Mouse (Mus musculus) forebrain, postnatal 0 days (tissue): ENCODE measurements around the gene Tnfsf15. TPM values are rescaled to one million over a fixed set of nuclear protein-coding genes. Genes with fewer than 3 reads are reported as not detected.

ENCODE experiments used
- ATAC-seq: fragments of 200-750 bp; cut with Nextera tagmentation; 2 replicates; pipeline ENCODE4 v1.8.0; 2017; ENCODE audit warnings: mild to moderate bottlenecking, moderate library complexity
- DNase-seq: peaks from one replicate; pipeline ENCODE4 v3.0.0-alpha.2; 2015
- H3K27ac ChIP-seq: fragments of 300-500 bp; sonication (generic); 2 replicates; pipeline ENCODE4 v1.5.1; 2014; ENCODE audit warnings: low read depth, mild to moderate bottlenecking, antibody characterized with exemption, low read length, moderate library complexity, mixed read lengths
- H3K27me3 ChIP-seq: fragments of 300-500 bp; sonication (generic); 2 replicates; pipeline ENCODE4 v1.6.1; 2014; ENCODE audit warnings: mild to moderate bottlenecking, low read length, mixed read lengths; ENCODE audit not compliant: insufficient read depth
- H3K36me3 ChIP-seq: fragments of 300-500 bp; sonication (generic); 2 replicates; pipeline ENCODE4 v1.6.1; 2014; ENCODE audit warnings: mild to moderate bottlenecking, moderate library complexity; ENCODE audit not compliant: insufficient read depth
- H3K4me1 ChIP-seq: fragments of 300-500 bp; sonication (generic); 2 replicates; pipeline ENCODE4 v1.6.1; 2014; ENCODE audit warnings: antibody characterized with exemption; ENCODE audit not compliant: insufficient read depth
- H3K4me2 ChIP-seq: fragments of 300-500 bp; sonication (generic); 2 replicates; pipeline ENCODE4 v1.6.1; 2014; ENCODE audit warnings: low read depth, mild to moderate bottlenecking, moderate library complexity
- H3K4me3 ChIP-seq: fragments of 300-500 bp; sonication (generic); 2 replicates; pipeline ENCODE4 v1.5.1; 2014; ENCODE audit warnings: low read depth, low read length, mixed read lengths
- H3K9ac ChIP-seq: fragments of 300-500 bp; sonication (generic); 2 replicates; pipeline ENCODE4 v1.6.1; 2014; ENCODE audit warnings: mild to moderate bottlenecking
- H3K9me3 ChIP-seq: fragments of 300-500 bp; sonication (generic); 2 replicates; pipeline ENCODE4 v1.6.1; 2016; ENCODE audit warnings: low read length
- CTCF ChIP-seq: sonication (generic); IDR thresholded peaks from 2 replicates; pipeline ENCODE4 v1.5.1; 2016; ENCODE audit warnings: antibody characterized with exemption, control low read depth, low read depth
- WGBS: fragments of 180-500 bp; shearing (Covaris S2); extraction: QIAGEN DNeasy Blood & Tissue Kit; methylation state at CpG from one replicate; pipeline ENCODE4 v1.1.7; 2014; 5-methylcytosine and 5-hydroxymethylcytosine counted together
- polyA plus RNA-seq: library from polyadenylated mRNA; unstranded; fragments of >200 nt; fragmentation: Nextera tagmentation; extraction: Ambion mirVana; gene quantifications from 2 replicates; pipeline ENCODE4 v1.2.1, GENCODE M21; 2015
- total RNA-seq: library from RNA; depleted of rRNA; stranded (reverse); fragments of >200 nt; gene quantifications from 2 replicates; pipeline ENCODE4 v1.2.3, GENCODE M21; 2014

Gene Tnfsf15
- total and polyA plus RNA-seq, 2 experiments from 2014 or later, result not detected

DNA sequence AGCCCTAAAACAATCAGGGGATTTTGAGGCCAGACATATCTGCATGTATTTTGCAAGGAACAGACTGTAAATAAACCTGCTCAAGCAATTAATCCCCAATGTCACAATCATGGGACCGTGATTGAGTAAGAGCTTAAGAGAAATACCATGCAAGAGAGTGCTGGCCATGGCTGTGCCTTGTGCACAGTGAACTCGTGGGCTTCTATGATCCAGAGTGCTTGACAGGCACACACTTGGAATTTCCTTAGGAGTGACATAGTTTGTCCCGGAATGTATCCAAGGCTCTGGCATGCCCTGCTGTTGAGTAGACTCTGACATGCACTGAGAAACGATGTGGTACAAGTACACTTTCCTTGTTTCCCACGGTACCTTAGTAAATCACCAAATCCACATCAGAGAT is 18.9 kb downstream of the Tnfsf15 start:
- Histone ChIP-seq H3K9ac (no peak overlapping the region), H3K9me3 (no peaks in the 10 kb centered on the region), H3K27ac (no peak overlapping the region), H3K36me3 (no peaks in the 10 kb centered on the region), H3K4me1 (no peaks in the 10 kb centered on the region), H3K4me3 (no peak overlapping the region), H3K27me3 (no peaks in the 10 kb centered on the region), H3K4me2 (no peak overlapping the region)
- DNase-seq, result no peak
- ATAC-seq, result no peak
- WGBS, result 24% methylated on average over 5 of the region's 5 CpGs
- TF ChIP-seq CTCF, result no peak

DNA sequence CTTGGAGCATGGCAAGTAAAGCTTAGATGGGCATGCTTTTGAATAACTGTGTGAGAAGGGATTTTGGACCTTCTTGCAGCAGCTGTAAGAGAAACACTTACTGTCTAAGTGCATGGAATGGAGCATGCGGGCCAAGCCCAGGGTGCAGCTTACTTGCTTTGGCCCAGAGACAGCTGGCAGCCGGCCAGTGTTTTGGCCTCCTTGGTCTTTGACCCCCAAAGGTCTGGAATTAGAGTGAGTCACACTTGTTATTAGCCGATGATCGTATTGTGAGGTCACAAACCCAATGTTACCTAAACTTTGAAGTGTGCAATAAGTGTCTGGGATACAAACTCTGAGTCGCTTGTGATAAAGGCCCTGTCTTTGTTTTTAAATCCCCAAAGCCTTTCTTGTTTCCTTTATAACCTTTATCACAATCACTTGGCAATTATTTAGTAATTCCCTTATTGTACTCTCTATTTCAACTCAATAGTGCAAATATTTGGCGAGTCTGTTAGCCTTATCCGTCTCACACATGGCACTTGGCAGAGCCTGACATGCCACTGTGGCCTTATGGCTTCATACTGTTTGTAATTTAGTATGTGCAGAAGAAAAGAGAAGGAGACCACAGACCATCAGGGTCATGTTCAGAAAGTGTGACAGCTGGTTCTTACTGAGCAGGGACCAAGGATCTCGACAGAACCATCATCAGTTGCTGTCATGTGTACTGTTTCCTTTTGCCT is 26.8 kb downstream of the Tnfsf15 start:
- no peak overlapping the region for H3K4me2 ChIP-seq
- WGBS, result 43% methylated on average over 8 of the region's 8 CpGs
- no peaks in the 10 kb centered on the region for H3K9me3 ChIP-seq
- no peak overlapping the region for H3K27ac ChIP-seq
- DNase-seq (no peak), ATAC-seq (no peak)
- no peak for TF ChIP-seq CTCF
- H3K4me1 ChIP-seq, result no peaks in the 10 kb centered on the region
- no peaks in the 10 kb centered on the region for H3K27me3 ChIP-seq
- no peaks in the 10 kb centered on the region for H3K36me3 ChIP-seq
- no peak overlapping the region for H3K9ac ChIP-seq
- H3K4me3 ChIP-seq, result no peak overlapping the region

DNA sequence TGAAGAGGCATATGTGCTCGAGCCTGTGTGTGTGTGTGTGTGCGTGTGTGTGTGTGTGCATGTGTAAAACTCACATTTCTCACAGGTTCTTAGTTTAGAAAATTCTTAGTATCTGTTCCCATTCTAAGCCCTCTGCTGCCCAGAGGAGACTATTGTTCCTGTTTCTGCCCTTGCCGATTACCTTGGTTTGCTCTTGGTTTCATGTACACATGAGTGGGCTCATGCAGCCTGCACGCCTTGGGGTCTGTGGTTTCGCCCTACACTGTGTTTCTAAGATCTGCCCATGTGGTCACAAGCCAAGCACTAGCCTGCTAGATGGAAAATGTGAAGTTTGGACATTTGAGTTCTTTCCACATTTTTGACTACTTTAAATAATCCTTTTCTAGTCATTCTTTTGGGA is 33.0 kb downstream of the Tnfsf15 start:
- H3K36me3 ChIP-seq, result no peaks in the 10 kb centered on the region
- H3K4me3 ChIP-seq, result no peak overlapping the region
- no peak overlapping the region for H3K27ac ChIP-seq
- H3K9me3 ChIP-seq, result no peaks in the 10 kb centered on the region
- no peak for ATAC-seq
- H3K27me3 ChIP-seq, result no peaks in the 10 kb centered on the region
- WGBS, result 90% methylated on average over 5 of the region's 5 CpGs
- no peaks in the 10 kb centered on the region for H3K4me1 ChIP-seq
- no peak overlapping the region for H3K9ac ChIP-seq
- TF ChIP-seq CTCF, result no peak
- no peak for DNase-seq
- no peak overlapping the region for H3K4me2 ChIP-seq

DNA sequence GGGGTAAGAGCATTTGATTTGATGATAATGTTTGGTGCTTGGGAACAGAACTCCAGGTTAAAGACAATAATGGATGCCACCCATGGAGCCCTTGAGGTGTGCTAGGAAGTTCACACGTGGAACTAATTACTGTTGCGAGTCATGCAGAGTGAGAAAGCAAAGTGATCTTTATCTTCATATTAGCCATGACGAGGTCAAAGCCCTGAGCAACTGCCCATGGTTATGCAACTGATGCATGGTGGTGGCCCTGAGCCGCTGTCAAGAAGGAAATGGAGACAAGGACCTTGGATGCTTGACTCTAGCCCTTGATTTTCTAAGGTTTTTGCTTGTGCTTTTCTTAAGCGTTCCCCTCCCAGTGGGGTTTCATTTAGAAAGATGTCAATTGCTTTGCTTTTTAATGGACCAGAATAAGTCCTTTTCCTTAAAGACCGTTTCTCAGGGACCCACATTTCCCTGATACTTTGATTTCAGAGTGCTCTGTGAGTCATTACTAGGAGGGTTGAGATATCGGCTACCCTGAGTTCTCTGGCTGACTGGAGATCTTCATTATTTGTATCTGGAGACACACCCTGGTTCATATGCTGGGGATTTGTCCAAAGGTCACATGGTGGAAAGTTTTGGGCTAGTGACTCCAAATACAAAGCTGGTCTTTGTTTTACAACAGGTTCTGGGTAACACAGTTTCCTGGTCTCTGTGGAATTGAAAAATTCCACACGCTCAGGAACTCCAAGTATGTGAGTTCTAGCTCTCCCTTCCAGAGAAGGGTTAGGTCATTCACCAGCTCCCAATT is 34.3 kb downstream of the Tnfsf15 start:
- Histone ChIP-seq H3K4me1 (no peaks in the 10 kb centered on the region), H3K9me3 (no peaks in the 10 kb centered on the region)

DNA sequence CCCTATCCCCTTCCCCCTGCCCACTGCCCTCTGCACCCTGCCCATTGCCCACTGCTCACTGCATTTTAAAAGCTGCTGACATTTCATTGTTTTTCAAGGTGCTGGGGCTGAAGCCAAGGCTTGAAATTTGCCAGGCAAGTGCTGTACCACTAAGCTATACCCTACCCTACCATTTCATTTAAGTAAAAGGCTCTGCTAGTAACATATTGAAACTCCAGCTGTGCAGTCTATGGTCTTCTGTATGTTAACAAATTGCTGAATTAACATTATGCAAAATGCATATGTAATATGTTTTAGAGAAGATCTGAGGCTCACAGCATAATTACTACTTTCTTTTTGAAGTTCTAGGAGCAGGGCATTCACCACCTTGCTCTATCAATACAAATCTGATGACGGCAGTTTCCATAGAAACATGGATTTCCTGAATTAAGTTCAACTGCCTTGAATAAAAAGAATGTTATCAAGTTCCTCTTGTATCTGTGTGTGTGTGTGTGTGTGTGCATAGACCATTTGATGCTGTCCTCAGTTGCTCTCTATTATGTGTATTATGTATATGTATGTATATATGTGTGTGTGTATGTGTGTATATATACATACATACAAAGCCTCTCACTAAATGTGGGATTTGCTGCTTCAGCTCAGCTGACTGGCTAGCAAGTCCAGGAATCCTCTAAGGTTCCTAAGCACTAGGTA is 38.5 kb downstream of the Tnfsf15 start:
- TF ChIP-seq CTCF, result no peak
- WGBS, result 35% methylated on average over 1 of the region's 1 CpGs
- Histone ChIP-seq H3K9me3 (no peaks in the 10 kb centered on the region), H3K4me2 (no peak overlapping the region), H3K36me3 (no peaks in the 10 kb centered on the region), H3K27me3 (no peaks in the 10 kb centered on the region), H3K4me3 (no peak overlapping the region), H3K4me1 (no peaks in the 10 kb centered on the region), H3K9ac (no peak overlapping the region), H3K27ac (peak overlapping the region; percentile 29; the same call in 1 of the 2 replicates)
- peak; percentile 76 for ATAC-seq
- DNase-seq, result peak; percentile 20

More for the DNA sequence above, 34.3 kb downstream of the Tnfsf15 start:
- Histone ChIP-seq H3K9ac (no peak overlapping the region), H3K4me2 (no peak overlapping the region), H3K36me3 (no peaks in the 10 kb centered on the region), H3K4me3 (no peak overlapping the region), H3K27ac (no peak overlapping the region), H3K27me3 (no peaks in the 10 kb centered on the region)
- TF ChIP-seq CTCF, result no peak
- WGBS, result 75% methylated on average over 8 of the region's 8 CpGs
- no peak for ATAC-seq
- no peak for DNase-seq

DNA sequence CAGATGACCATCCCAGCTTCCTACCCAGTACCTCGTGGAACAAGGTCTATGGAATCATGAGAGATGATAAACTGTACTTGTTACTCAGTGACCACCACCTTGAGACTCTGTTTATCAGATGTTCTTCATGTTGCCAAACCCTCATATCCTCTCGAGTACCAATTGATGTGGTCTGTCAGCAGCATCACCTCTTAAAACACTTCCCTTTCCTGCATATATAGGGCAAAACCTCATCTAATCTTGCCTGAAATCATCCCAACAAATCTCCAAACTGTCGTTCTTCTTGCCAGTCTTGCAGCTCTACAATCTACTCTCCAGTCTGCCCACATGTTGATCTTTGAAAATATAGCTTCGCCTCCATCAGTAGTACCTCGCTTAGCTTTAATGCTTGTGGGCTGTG is 40.7 kb downstream of the Tnfsf15 start:
- no peak overlapping the region for H3K4me3 ChIP-seq
- no peaks in the 10 kb centered on the region for H3K9me3 ChIP-seq
- H3K4me1 ChIP-seq, result no peaks in the 10 kb centered on the region
- ATAC-seq, result no peak
- no peak overlapping the region for H3K9ac ChIP-seq
- WGBS, result 86% methylated on average over 5 of the region's 5 CpGs
- no peak overlapping the region for H3K4me2 ChIP-seq
- H3K27ac ChIP-seq, result no peak overlapping the region
- no peak for DNase-seq
- no peaks in the 10 kb centered on the region for H3K36me3 ChIP-seq
- no peaks in the 10 kb centered on the region for H3K27me3 ChIP-seq
- no peak for TF ChIP-seq CTCF

DNA sequence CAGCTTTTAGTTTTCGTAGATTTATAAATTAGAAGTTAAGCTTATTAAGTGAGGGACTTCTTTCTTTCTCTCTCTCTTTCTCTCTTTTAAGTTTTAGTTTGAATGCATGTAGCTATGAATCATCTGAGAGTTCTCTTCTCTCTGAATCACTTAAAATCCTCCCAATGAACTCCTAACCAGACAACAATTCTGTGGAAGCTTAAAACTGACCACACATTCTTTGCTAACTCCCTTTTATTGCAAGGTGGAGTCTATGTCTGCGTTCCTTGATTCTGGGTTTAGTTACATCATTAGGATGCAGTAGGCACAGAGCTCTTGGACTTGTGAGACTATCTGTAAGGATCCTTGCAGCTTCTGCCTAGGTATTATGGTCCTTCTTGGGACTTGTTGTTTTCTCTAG is 41.2 kb downstream of the Tnfsf15 start:
- no peak overlapping the region for H3K4me3 ChIP-seq
- H3K9ac ChIP-seq, result no peak overlapping the region
- TF ChIP-seq CTCF, result no peak
- no peak overlapping the region for H3K27ac ChIP-seq
- H3K9me3 ChIP-seq, result no peaks in the 10 kb centered on the region
- DNase-seq (no peak), ATAC-seq (no peak)
- H3K4me1 ChIP-seq, result no peaks in the 10 kb centered on the region
- H3K4me2 ChIP-seq, result no peak overlapping the region
- H3K36me3 ChIP-seq, result no peaks in the 10 kb centered on the region
- no peaks in the 10 kb centered on the region for H3K27me3 ChIP-seq
- 96% methylated on average over 2 of the region's 2 CpGs for WGBS
